Mouse (Mus musculus) gastrocnemius, adult 2 months (tissue): Measurements from ENCODE around the gene Pdcd2l. TPM values are rescaled to one million over a fixed set of nuclear protein-coding genes. Genes with fewer than 3 reads are reported as not detected.
"Not testable (repeated sequence)": the region's sequence is repeated elsewhere in the genome, so short reads cannot be mapped to it uniquely, and the experiment has no call there.

Source experiments
- DNase-seq: peaks from one replicate; pipeline ENCODE4 v3.0.0; 2022
- H3K27ac ChIP-seq: fragments of 200-600 bp; 2 replicates; pipeline ENCODE4 v1.8.1; 2022; ENCODE audit warnings: mild to moderate bottlenecking
- H3K4me3 ChIP-seq: fragments of 200-600 bp; 2 replicates; pipeline ENCODE4 v1.8.1; 2022; ENCODE audit warnings: mild to moderate bottlenecking, moderate library complexity
- CTCF ChIP-seq: fragments of 200-600 bp; IDR thresholded peaks from 2 replicates; pipeline ENCODE4 v1.8.1; 2022; ENCODE audit warnings: antibody characterized with exemption, mild to moderate bottlenecking, moderate library complexity
- intact Hi-C: fragments of 180-260 bp; cut with DNase I; formaldehyde crosslinking; loops from one replicate; pipeline ENCODE4 v1.15.1; 2025
- total RNA-seq, 2 experiments: library from RNA; stranded (reverse); gene quantifications; 2 replicates each; pipeline ENCODE4 v1.2.3; 2021

Pdcd2l gene
- total RNA-seq, 2 experiments from 2014 or later = 13.8 to 19.2 TPM

DNA sequence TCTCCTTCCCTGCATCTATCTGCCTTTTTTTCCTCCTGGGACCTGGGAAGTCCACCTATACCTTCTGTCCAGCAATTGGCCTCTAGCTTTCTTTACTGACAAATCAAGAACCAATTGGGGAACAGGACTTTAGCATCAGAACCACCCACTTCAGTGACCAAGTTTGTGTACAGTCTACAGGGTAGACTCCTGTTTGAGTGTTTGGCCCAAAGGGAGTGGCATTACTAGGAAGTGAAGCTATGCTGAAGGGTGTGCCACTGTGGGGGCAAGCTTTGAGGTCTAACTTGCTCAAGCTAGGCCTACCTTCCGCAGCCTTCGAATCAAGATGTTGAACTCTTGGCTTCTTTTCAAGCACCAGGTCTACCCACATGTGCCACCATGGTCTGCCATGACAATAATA lies 4.4 kb upstream of the Pdcd2l start:
- intact Hi-C loops = no loop called here
- H3K27ac ChIP-seq = no peak overlapping the region
- no peak for DNase-seq
- TF ChIP-seq CTCF = no peak
- no peak overlapping the region for H3K4me3 ChIP-seq

- no peak for DNase-seq
- Histone ChIP-seq H3K27ac (peak overlapping the region; percentile 9; the same call in 1 of the 2 replicates), H3K4me3 (no peak overlapping the region)
- TF ChIP-seq CTCF = peak; percentile 66
- intact Hi-C loops = loop anchor here (5.0 to 10.0 kb wide), 2 partner anchors 66 to 214 kb away; partner anchors contain the start of gene Wtip
Observed at GRCm38 (mm10) chr7:34198346-34198745, 1.9 kb upstream of the Pdcd2l start.

DNA sequence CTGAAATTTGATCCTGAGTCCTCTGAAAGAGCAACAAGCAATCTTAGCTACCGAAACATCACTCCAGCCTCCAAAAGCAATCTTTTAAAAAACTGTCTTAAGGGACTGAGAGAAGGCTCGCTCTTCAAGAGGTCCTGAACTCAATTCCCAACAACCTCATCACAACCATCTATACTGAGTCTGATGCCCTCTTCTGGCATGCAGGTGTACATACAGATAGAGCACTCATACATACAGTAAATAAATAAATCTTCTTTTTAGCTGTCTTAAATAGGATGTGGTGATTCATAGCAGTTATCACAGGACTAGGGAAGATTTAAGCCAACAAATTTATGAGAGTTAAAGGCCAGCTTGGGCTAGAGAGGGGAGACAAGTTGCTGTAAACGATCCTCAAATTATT lies 829 bp downstream of the Pdcd2l start:
- intact Hi-C loops = loop anchor here (2.0 to 10.0 kb wide), 3 partner anchors 33 to 211 kb away; partner anchors contain the start of gene Wtip
- H3K27ac ChIP-seq = peak overlapping the region; percentile 89
- no peak for DNase-seq
- peak; percentile 50 for TF ChIP-seq CTCF
- H3K4me3 ChIP-seq = peak overlapping the region; percentile 95

GRCm38 (mm10) chr7:34192825-34193224 lies 3.6 kb downstream of the Pdcd2l start:
- Histone ChIP-seq H3K27ac (no peak overlapping the region), H3K4me3 (no peak overlapping the region)
- intact Hi-C loops = loop anchor here (10.0 kb wide), 1 partner anchor 208 kb away; no protein-coding TSS in a partner anchor
- TF ChIP-seq CTCF = no peak
- no peak for DNase-seq

DNA sequence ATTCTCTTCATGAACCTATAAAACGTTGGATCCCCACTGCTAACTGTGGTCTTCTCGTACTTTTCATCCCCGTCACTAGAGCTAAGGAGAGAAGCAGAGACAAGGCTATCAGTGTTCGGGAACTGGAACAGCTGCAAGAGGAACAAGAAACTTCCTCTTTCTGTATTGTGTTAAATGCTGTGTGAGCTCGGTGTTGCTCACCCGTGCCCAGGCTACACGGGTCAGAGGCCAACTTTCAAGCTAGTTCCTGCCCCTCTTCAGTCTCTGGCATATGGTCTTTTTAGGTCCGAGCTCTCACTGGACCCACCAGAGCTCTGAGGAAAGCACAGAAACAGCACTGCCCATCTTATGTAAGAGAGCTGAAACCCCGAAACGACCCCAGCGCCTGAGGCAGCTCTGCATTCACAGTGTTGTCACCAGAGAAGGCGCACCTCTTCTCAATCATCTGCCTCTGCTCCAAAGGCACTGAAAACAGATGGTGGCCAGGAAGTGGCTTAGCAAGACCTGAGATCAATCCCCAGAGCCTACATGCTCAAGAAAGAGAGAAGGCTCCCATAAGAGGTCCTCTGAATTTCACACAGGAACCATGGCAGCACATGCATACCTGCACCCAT lies 7.0 kb downstream of the Pdcd2l start:
- TF ChIP-seq CTCF = no peak
- 0 out of 2 replicates have a peak overlapping the region, but pooled peaks have one; percentile 11 for H3K4me3 ChIP-seq
- intact Hi-C loops = no loop called here
- no peak overlapping the region for H3K27ac ChIP-seq
- no peak for DNase-seq

GRCm38 (mm10) chr7:34183794-34184193 lies 12.7 kb downstream of the Pdcd2l start:
- no peak overlapping the region for H3K4me3 ChIP-seq
- no peak for TF ChIP-seq CTCF
- H3K27ac ChIP-seq = no peak overlapping the region
- intact Hi-C loops = no loop called here
- DNase-seq = no peak

DNA sequence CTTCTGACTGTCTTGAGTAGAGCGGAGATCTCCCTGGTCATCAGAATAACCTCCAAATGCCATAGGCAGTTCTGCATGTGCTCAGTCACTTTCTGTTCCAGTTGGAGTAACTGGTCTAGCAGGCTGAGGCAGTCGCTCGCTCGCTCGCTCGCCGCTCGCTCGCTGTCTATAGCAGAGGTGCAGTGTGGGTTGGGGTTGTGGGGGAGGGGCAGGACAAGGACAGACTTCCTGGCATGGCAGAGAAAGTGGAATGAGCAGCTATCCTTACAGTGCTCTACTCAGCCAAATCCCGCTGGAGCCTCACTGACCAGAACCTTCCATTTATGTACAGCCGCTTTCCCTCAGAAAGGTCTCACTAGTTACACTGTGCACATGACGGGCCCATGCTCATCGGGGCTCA lies 13.1 kb downstream of the Pdcd2l start:
- intact Hi-C loops = no loop called here
- no peak overlapping the region for H3K27ac ChIP-seq
- H3K4me3 ChIP-seq = no peak overlapping the region
- no peak for DNase-seq
- TF ChIP-seq CTCF = no peak

- DNase-seq, H3K4me3 ChIP-seq, intact Hi-C loops, H3K27ac ChIP-seq: not testable (repeated sequence)
Observed at GRCm38 (mm10) chr7:34176241-34176640, 20.2 kb downstream of the Pdcd2l start.

GRCm38 (mm10) chr7:34172251-34172650 lies 24.2 kb downstream of the Pdcd2l start:
- Histone ChIP-seq H3K4me3 (no peak overlapping the region), H3K27ac (no peak overlapping the region)
- TF ChIP-seq CTCF = no peak
- intact Hi-C loops = no loop called here
- no peak for DNase-seq

GRCm38 (mm10) chr7:34169454-34169853 lies 27.0 kb downstream of the Pdcd2l start, which contains the start of gene Uba2:
Uba2 (minus strand) TSS chr7:34169599.
- H3K4me3 ChIP-seq = peak within 1 kb of the TSS; percentile 91
- DNase-seq = no peak
- TF ChIP-seq CTCF = no peak
- intact Hi-C loops = loop anchor here (10.0 kb wide), 1 partner anchor 885 kb away; the partner anchor contains the start of gene Cebpg
- peak within 1 kb of the TSS; percentile 96 for H3K27ac ChIP-seq

- peak; percentile 96 for DNase-seq
- peak overlapping the region; percentile 91 for H3K4me3 ChIP-seq
- H3K27ac ChIP-seq = peak overlapping the region; percentile 96
- no peak for TF ChIP-seq CTCF
- intact Hi-C loops = loop anchor here (10.0 kb wide), 1 partner anchor 886 kb away; the partner anchor contains the start of gene Cebpg
Observed at GRCm38 (mm10) chr7:34168470-34169251, 27.8 kb downstream of the Pdcd2l start.

DNA sequence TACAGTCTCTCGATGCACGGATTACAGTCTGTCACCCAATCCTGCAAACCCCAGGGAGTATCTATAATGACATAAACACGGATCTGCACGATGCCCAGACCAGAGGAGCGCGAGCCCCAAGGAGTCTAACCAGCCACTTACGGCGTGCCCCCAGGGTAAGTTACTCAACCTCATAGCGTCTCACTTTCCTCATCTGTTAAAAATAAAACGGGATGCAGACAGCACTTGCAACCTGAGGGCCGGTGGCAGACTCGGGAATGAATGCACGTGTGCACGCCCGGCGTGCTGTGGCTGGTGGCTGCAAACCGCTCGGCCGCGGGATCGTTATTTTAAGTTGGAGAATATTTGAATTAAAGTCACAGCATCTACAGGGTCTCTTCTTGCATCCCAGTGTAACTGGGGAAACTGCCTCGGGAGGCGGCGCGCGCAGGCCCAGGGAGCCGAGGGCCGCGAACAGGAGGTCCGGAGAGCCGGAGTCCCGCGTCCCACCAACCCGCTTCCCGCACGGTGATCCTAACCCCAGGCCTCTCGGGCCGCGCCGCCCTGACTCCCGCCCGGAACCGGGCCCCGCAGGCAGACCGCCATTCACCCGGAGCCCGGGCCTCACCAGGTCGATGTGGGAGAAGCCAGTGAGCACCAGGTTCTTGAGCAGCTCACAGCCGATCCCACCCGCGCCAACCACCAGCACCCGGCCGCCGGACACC lies 28.5 kb downstream of the Pdcd2l start:
- TF ChIP-seq CTCF = no peak
- peak overlapping the region; percentile 91 for H3K4me3 ChIP-seq
- DNase-seq = peak; percentile 79
- peak overlapping the region; percentile 96 for H3K27ac ChIP-seq
- intact Hi-C loops = loop anchor here (10.0 kb wide), 1 partner anchor 887 kb away; the partner anchor contains the start of gene Cebpg
